Mouse (Mus musculus) B cell, adult (primary cell): ENCODE measurements around the gene Irf2bp2. TPM values are rescaled to one million over a fixed set of nuclear protein-coding genes. Genes with fewer than 3 reads are reported as not detected.

Source experiments
- total RNA-seq: library from RNA; stranded (reverse); gene quantifications from 4 replicates; pipeline ENCODE4 v1.2.4, GENCODE M21; 2023; ENCODE audit not compliant: inconsistent age

Gene Irf2bp2
- 115 to 132 TPM (median 125 TPM) in 4 replicates for total RNA-seq

DNA sequence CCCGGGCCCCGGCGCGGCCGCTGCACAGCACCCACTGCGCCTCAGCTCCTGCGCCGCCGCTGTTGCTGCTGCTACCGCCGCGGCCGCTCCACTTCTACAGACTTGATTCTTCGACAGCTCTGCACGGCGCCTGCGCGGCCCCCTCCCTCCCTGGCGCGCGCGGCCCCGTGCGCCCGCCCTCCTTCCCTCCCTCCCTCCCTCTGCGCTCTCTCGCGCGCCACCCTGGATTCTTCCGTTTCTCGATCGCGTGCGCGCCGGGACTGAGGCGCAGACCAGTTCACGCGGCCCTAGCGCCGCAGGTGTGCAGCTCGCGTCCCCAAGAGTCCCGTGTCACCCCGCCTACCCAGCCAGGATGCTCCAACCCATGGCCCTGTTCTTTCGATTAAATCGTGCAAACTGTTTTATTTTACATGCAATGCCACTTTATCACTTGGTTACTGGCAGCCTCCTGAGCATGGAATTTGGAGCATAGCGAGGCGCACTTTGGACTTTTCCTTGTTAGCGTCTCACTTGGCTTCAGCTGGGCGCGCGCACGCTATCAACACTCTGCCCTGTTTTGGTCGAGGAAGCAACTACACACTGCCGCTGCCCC lies at the start of gene Irf2bp2:
Gene Irf2bp2, minus strand, starts transcription at position 98 of the 592 bp plus-strand sequence.

Other genes with a start within 250 kb of the Irf2bp2 start
- gene Coa6, start 171.5 kb downstream of the Irf2bp2 start, total RNA-seq = 8.9 to 15.5 TPM (median 10.9 TPM) in 4 replicates
- gene Tarbp1, start 118.9 kb downstream of the Irf2bp2 start, total RNA-seq = 8.7 to 11.4 TPM (median 9.5 TPM) in 4 replicates